In genomic region chr14:103096621-103097020, GRCm38 (mm10) we compare ENCODE assay signal across 10 mouse cellular contexts. TPM values are rescaled to one million over a fixed set of nuclear protein-coding genes. Genes with fewer than 3 reads are reported as not detected.
DNase-seq lines count a peak whose midpoint lies in the region; ATAC-seq lines count a peak whose summit lies in the region.
"Had no signal": no experiment of that assay in that cellular context is flagged by ENCODE, and none has a peak within 500 bp of the region (broad histone marks: within the 10 kb centered on the region; RNA-seq: fewer than 3 reads in every experiment).

No protein-coding gene starts in this region.

- H3K27ac ChIP-seq in hindbrain, embryonic 13.5 days, result no peak overlapping the region
- H3K27ac ChIP-seq in hindbrain, embryonic 10.5 days, result no peak overlapping the region
- H3K27ac ChIP-seq: kidney, postnatal 0 days; limb, embryonic 12.5 days had no signal

- peak overlapping the region; percentile 7; the same call in 1 of the 2 replicates for H3K4me3 ChIP-seq in hindbrain, embryonic 13.5 days
- H3K4me3 ChIP-seq in hindbrain, embryonic 10.5 days, result no peak overlapping the region
- H3K4me3 ChIP-seq: limb, embryonic 12.5 days had no signal

- ATAC-seq in hindbrain, embryonic 13.5 days (ENCODE audit: low FRiP score), result no peak

- no peak for DNase-seq in hindbrain, embryonic 10.5 days (ENCODE audit: low spot score)
- peak; percentile 48 for DNase-seq in NIH3T3 (ENCODE audit: low read depth)
- DNase-seq in brain, adult 2 months (ENCODE audit: low read depth, low spot score), result peak; percentile 43
- DNase-seq in lung, postnatal 14 days, result peak; percentile 55
- no peak for DNase-seq in frontal cortex, postnatal 36 days (ENCODE audit: low spot score in 2 of 2)
- no peak for DNase-seq in gastrocnemius, postnatal 14 days

- H3K4me1 ChIP-seq in hindbrain, embryonic 13.5 days (replicated peaks), result peaks cover 40% of the 10 kb centered on the region
- peaks cover 25% of the 10 kb centered on the region for H3K4me1 ChIP-seq in hindbrain, embryonic 10.5 days (replicated peaks)

- intact Hi-C loops in gastrocnemius, postnatal 14 days (cut with DNase I; ENCODE audit: low total_unique reads), result no loop called here

- H3K9ac ChIP-seq in hindbrain, embryonic 13.5 days, result peak overlapping the region; percentile 46; the same call in 1 of the 2 replicates
- H3K9ac ChIP-seq: limb, embryonic 12.5 days had no signal

- 69% methylated on average over 6 of the region's 6 CpGs for WGBS in hindbrain, embryonic 13.5 days
- WGBS in hindbrain, embryonic 10.5 days, result 87% methylated on average over 6 of the region's 6 CpGs

- H3K9me3 ChIP-seq in hindbrain, embryonic 13.5 days, result no peaks in the 10 kb centered on the region
- no peaks in the 10 kb centered on the region for H3K9me3 ChIP-seq in hindbrain, embryonic 10.5 days
- H3K9me3 ChIP-seq: limb, embryonic 12.5 days had no signal

- H3K4me2 ChIP-seq in hindbrain, embryonic 13.5 days, result peak overlapping the region; percentile 69

- H3K27me3 ChIP-seq in hindbrain, embryonic 13.5 days, result no peaks in the 10 kb centered on the region
- no peaks in the 10 kb centered on the region for H3K27me3 ChIP-seq in hindbrain, embryonic 10.5 days (ENCODE audit: insufficient read depth, poor library complexity, severe bottlenecking)
- H3K27me3 ChIP-seq: limb, embryonic 12.5 days had no signal

- peaks cover 12% of the 10 kb centered on the region for H3K36me3 ChIP-seq in hindbrain, embryonic 13.5 days
- H3K36me3 ChIP-seq in hindbrain, embryonic 10.5 days, result peaks cover 51% of the 10 kb centered on the region

RNA-seq across cellular contexts. Expression of gene Fbxl3, which starts 2.7 kb away (rescaled TPM):
- polyA plus RNA-seq in hindbrain, embryonic 13.5 days (2015; fragmentation: Nextera tagmentation; extraction: Ambion mirVana), result 22.4 and 23.8 TPM in 2 replicates
- 13.1 and 14.2 TPM in 2 replicates for polyA plus RNA-seq in hindbrain, embryonic 10.5 days (2016; fragmentation: Nextera tagmentation; extraction: Ambion mirVana)
- total RNA-seq in gastrocnemius, postnatal 14 days (2021), result 10 to 100 TPM; 33.7 to 39.5 TPM

RNA-seq across cellular contexts. Expression of gene Cln5, which starts 26.6 kb away (rescaled TPM):
- polyA plus RNA-seq in hindbrain, embryonic 13.5 days (2015; fragmentation: Nextera tagmentation; extraction: Ambion mirVana), result 15.0 and 15.2 TPM in 2 replicates
- 23.5 and 28.8 TPM in 2 replicates for polyA plus RNA-seq in hindbrain, embryonic 10.5 days (2016; fragmentation: Nextera tagmentation; extraction: Ambion mirVana)
- 1 to 10 TPM; 7.2 to 8.2 TPM for total RNA-seq in gastrocnemius, postnatal 14 days (2021)

RNA-seq across cellular contexts. Expression of gene Acod1, which starts 49.8 kb away (rescaled TPM):
- not detected in 2 replicates for polyA plus RNA-seq in hindbrain, embryonic 13.5 days (2015; fragmentation: Nextera tagmentation; extraction: Ambion mirVana)
- not detected in 2 replicates for polyA plus RNA-seq in hindbrain, embryonic 10.5 days (2016; fragmentation: Nextera tagmentation; extraction: Ambion mirVana)
- not detected for total RNA-seq in gastrocnemius, postnatal 14 days (2021)
- polyA plus RNA-seq: kidney, postnatal 0 days; limb, embryonic 12.5 days; neural tube, embryonic 14.5 days had no signal

Comparison
In these comparisons a context has a peak if more than half of its experiments do, and no peak if none do; other contexts are left out.
1. DNase-seq: peak in NIH3T3 (single experiment), brain, adult 2 months (single experiment) and lung, postnatal 14 days (single experiment); none in hindbrain, embryonic 10.5 days (single experiment), frontal cortex, postnatal 36 days (0 of 2) and gastrocnemius, postnatal 14 days (single experiment).